Mouse (Mus musculus) liver, postnatal 0 days (tissue): Measurements from ENCODE around the gene Abcf1.

ENCODE experiments used
- CTCF ChIP-seq: sonication (generic); IDR thresholded peaks from 2 replicates; pipeline ENCODE4 v1.5.1; 2016; ENCODE audit warnings: antibody characterized with exemption, low read depth
- EP300 ChIP-seq: IDR thresholded peaks from 2 replicates; pipeline ENCODE4 v1.6.1; 2016; ENCODE audit warnings: antibody characterized with exemption, low read depth, mild to moderate bottlenecking

DNA sequence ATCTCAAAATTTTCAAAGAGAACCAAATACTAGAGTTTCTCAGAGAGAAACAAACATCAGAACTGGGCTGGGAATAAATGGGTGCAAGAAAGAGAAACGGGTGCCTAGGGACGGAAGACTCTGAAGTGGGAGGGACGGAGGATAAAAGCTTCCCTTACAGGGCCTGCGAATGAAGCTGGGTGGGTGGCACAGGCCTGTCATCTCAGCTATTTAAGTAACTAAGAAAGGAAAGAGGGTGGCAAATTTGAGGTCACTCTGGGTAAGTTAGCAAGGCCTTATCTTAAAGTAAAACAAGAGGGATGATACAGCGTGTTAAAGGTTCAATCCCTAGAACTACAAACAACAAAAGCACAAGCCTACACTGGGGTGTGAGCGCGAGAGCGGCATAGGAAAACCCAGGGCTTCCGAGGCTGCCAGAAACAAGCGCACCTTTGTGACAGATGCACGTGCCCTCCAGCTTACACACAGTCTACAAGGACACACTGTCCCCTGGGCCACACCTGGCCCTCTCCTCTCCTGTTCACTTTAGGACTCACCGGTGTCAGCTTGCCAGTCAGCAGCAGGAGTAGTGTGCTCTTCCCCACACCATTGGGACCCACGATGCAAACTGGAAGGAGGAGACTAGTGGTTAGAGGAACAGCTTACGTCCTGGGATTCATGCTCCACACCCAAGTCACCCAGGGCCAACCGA lies 10.9 kb downstream of the Abcf1 start:
- TF ChIP-seq CTCF (no peak), EP300 (no peak)
